Mouse (Mus musculus) midbrain, embryonic 15.5 days (tissue): ENCODE measurements around the gene Psrc1. TPM values are rescaled to one million over a fixed set of nuclear protein-coding genes. Genes with fewer than 3 reads are reported as not detected.

Experiments
- ATAC-seq: fragments of 200-750 bp; cut with Nextera tagmentation; replicated peaks from 2 replicates; pipeline ENCODE4 v1.8.0; 2017; ENCODE audit warnings: moderate TSS enrichment
- H3K27ac ChIP-seq: fragments of 300-500 bp; sonication (generic); 2 replicates; pipeline ENCODE4 v1.5.1; 2015; ENCODE audit warnings: mild to moderate bottlenecking, inconsistent platforms
- H3K27me3 ChIP-seq: fragments of 300-500 bp; sonication (generic); replicated peaks from 2 replicates; pipeline ENCODE4 v1.6.1; 2015; ENCODE audit warnings: inconsistent platforms
- H3K36me3 ChIP-seq: fragments of 300-500 bp; sonication (generic); replicated peaks from 2 replicates; pipeline ENCODE4 v1.6.1; 2015; ENCODE audit warnings: inconsistent platforms
- H3K4me1 ChIP-seq: fragments of 300-500 bp; sonication (generic); 2 replicates; pipeline ENCODE4 v1.6.1; 2015; ENCODE audit warnings: inconsistent platforms
- H3K4me2 ChIP-seq: fragments of 300-500 bp; sonication (generic); 2 replicates; pipeline ENCODE4 v1.6.1; 2015; ENCODE audit warnings: inconsistent platforms, mild to moderate bottlenecking, moderate library complexity
- H3K4me3 ChIP-seq: fragments of 300-500 bp; sonication (generic); 2 replicates; pipeline ENCODE4 v1.5.1; 2015; ENCODE audit warnings: mild to moderate bottlenecking, inconsistent platforms
- H3K9ac ChIP-seq: fragments of 300-500 bp; sonication (generic); 2 replicates; pipeline ENCODE4 v1.6.1; 2015; ENCODE audit warnings: mild to moderate bottlenecking, inconsistent platforms
- H3K9me3 ChIP-seq: fragments of 300-500 bp; sonication (generic); 2 replicates; pipeline ENCODE4 v1.6.1; 2016; ENCODE audit warnings: inconsistent platforms
- WGBS: fragments of 180-500 bp; shearing (Covaris S2); methylation state at CpG from one replicate; pipeline ENCODE4 v1.1.7; 2015; ENCODE audit warnings: mixed read lengths; 5-methylcytosine and 5-hydroxymethylcytosine counted together
- polyA plus RNA-seq: library from polyadenylated mRNA; unstranded; fragments of >200 nt; fragmentation: Nextera tagmentation; extraction: Ambion mirVana; gene quantifications from 2 replicates; pipeline ENCODE4 v1.2.1, GENCODE M21; 2015

The Psrc1 gene
- polyA plus RNA-seq, 1 experiment from 2014 or later, result 7.7 TPM

GRCm38 (mm10) chr3:108367173-108367572, 16.5 kb upstream of the Psrc1 start:
- WGBS, result 70% methylated on average over 9 of the region's 9 CpGs
- Histone ChIP-seq H3K4me2 (peak overlapping the region; percentile 31), H3K27ac (no peak overlapping the region), H3K4me3 (peak overlapping the region; percentile 5; the same call in 1 of the 2 replicates), H3K36me3 (no peaks in the 10 kb centered on the region), H3K9me3 (no peaks in the 10 kb centered on the region), H3K27me3 (no peaks in the 10 kb centered on the region), H3K9ac (no peak overlapping the region), H3K4me1 (0 out of 2 replicates have a peak, but pooled peaks cover 5% of the 10 kb centered on the region)
- ATAC-seq, result peak; percentile 38; the same call in 1 of the 2 replicates

DNA sequence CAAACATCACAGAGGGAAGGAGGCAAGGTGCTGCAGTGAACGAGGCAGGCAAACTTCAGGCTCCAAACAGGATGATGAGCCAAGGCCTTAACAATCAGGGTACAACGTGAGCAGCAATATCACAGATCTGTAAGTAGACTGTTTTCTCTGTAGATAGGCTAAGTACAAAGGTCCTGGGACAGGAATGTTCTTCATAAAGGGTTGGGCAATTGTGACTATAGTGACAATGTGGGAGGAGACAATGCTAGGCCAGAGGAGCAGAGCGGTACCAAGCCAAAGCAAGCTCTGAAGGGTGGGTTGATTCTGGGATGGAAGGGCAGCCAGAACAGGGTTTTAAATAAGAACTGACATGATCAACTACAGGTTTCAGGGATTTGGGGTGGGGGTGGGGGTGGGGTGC, 15.8 kb upstream of the Psrc1 start:
- 88% methylated on average over 3 of the region's 3 CpGs for WGBS
- H3K36me3 ChIP-seq, result no peaks in the 10 kb centered on the region

DNA sequence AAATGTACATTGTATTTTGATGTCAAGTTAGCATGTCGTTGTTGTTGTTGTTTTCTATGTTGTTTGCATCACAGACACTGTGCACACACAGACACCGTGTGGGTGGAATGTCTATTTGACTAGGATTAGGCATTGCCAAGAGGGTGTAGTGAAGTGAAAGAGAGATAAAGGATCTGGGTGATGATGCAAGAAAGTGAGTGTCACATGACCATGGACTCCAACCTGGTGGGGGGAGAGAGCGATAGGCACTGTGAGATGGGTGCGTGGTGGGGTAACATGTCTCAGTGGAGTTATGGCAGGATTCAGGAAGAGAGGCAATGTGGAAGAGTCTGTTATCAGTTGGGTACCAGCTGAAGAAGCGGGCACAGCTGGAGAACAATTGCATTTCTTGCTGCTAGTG, 14.9 kb upstream of the Psrc1 start:
- H3K27ac ChIP-seq, result no peak overlapping the region
- no peaks in the 10 kb centered on the region for H3K27me3 ChIP-seq
- H3K4me2 ChIP-seq, result no peak overlapping the region
- no peak overlapping the region for H3K9ac ChIP-seq
- no peaks in the 10 kb centered on the region for H3K36me3 ChIP-seq
- H3K9me3 ChIP-seq, result no peaks in the 10 kb centered on the region
- WGBS, result 84% methylated on average over 5 of the region's 5 CpGs
- ATAC-seq, result no peak
- H3K4me3 ChIP-seq, result no peak overlapping the region
- 0 out of 2 replicates have a peak, but pooled peaks cover under 1% of the 10 kb centered on the region for H3K4me1 ChIP-seq

More for the DNA sequence above, 15.8 kb upstream of the Psrc1 start:
- H3K27me3 ChIP-seq, result no peaks in the 10 kb centered on the region
- H3K9ac ChIP-seq, result no peak overlapping the region
- no peaks in the 10 kb centered on the region for H3K9me3 ChIP-seq
- H3K4me1 ChIP-seq, result 0 out of 2 replicates have a peak, but pooled peaks cover 5% of the 10 kb centered on the region
- H3K27ac ChIP-seq, result no peak overlapping the region
- H3K4me3 ChIP-seq, result no peak overlapping the region
- H3K4me2 ChIP-seq, result peak overlapping the region; percentile 31; the same call in 1 of the 2 replicates
- ATAC-seq, result no peak

- no peak for ATAC-seq
- H3K9me3 ChIP-seq, result no peaks in the 10 kb centered on the region
- H3K4me2 ChIP-seq, result no peak overlapping the region
- H3K4me1 ChIP-seq, result no peaks in the 10 kb centered on the region
- no peak overlapping the region for H3K4me3 ChIP-seq
- no peaks in the 10 kb centered on the region for H3K27me3 ChIP-seq
- no peak overlapping the region for H3K27ac ChIP-seq
- H3K9ac ChIP-seq, result no peak overlapping the region
- no peaks in the 10 kb centered on the region for H3K36me3 ChIP-seq
- WGBS, result 61% methylated on average over 3 of the region's 3 CpGs
Measured at GRCm38 (mm10) chr3:108372274-108372673, 11.4 kb upstream of the Psrc1 start.

- Histone ChIP-seq H3K4me3 (no peak overlapping the region), H3K27ac (no peak overlapping the region), H3K9ac (no peak overlapping the region), H3K9me3 (no peaks in the 10 kb centered on the region), H3K4me1 (no peaks in the 10 kb centered on the region), H3K4me2 (no peak overlapping the region), H3K27me3 (no peaks in the 10 kb centered on the region), H3K36me3 (no peaks in the 10 kb centered on the region)
- no peak for ATAC-seq
- 86% methylated on average over 3 of the region's 3 CpGs for WGBS
Measured at GRCm38 (mm10) chr3:108372691-108373090, 10.9 kb upstream of the Psrc1 start.

DNA sequence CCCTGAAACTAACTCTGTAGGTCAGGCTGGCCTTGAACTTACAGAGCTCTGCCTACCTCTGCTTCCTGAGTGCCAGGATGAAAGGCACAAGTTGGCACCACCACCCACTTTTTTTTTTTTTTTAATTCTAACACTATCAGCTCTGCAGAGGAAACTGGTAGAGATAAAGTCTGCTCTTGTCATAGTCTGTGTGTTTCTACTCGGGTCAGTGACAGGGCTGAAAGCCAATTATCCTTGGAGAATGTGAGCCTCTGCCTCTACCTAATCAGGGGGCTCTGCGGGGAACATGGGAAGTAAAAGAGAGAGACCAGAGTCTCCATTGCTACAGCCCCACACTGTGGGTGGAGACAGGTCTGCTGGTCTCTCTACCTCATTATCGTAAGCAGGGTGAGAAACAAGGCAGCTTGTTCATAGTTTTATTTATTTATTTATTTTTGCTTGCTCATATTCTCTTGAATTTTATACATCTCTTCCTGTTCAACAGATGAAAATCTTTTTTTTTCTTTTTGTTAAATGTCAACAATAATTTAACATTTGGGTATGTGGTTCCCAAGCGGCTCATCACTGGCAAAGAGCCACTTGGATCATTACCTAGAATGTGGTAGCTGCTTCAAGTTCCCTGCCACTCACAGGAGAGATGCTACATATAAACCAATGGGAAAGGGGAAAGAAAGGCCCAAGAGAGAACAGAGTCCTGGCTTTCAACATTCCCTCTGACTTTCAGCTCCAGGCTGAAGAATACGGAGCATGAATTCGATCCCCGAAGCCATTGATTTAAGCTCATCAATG, 4.6 kb upstream of the Psrc1 start:
- H3K36me3 ChIP-seq, result no peaks in the 10 kb centered on the region
- peaks cover 9% of the 10 kb centered on the region for H3K4me1 ChIP-seq
- 71% methylated on average over 7 of the region's 7 CpGs for WGBS
- H3K27me3 ChIP-seq, result no peaks in the 10 kb centered on the region
- no peaks in the 10 kb centered on the region for H3K9me3 ChIP-seq
- H3K4me3 ChIP-seq, result no peak overlapping the region
- H3K9ac ChIP-seq, result no peak overlapping the region
- no peak overlapping the region for H3K4me2 ChIP-seq
- no peak for ATAC-seq
- no peak overlapping the region for H3K27ac ChIP-seq

DNA sequence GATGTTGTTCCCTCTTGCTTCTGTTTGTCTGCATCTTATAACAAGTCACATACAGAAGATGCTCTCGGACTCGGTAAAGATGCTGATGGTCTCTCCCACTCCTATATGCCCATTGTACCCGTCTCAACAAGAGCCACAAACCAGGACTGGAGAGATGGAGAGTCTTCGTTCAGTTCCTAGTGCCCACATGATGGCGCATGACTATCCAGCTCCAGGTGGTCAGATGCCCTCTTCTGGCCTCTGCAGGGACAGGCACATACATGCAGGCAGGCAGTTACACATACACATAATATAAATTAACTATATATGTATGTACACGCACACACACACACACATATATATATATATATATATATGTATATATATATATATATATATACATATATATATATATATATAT, 2.9 kb upstream of the Psrc1 start:
- no peak for ATAC-seq
- Histone ChIP-seq H3K4me1 (peaks cover 19% of the 10 kb centered on the region), H3K4me2 (no peak overlapping the region), H3K27ac (no peak overlapping the region), H3K27me3 (no peaks in the 10 kb centered on the region), H3K9ac (no peak overlapping the region), H3K4me3 (no peak overlapping the region), H3K36me3 (no peaks in the 10 kb centered on the region), H3K9me3 (no peaks in the 10 kb centered on the region)
- WGBS, result 80% methylated on average over 6 of the region's 6 CpGs

GRCm38 (mm10) chr3:108381945-108382875, 1.4 kb upstream of the Psrc1 start:
- no peak overlapping the region for H3K4me2 ChIP-seq
- no peak overlapping the region for H3K9ac ChIP-seq
- no peak for ATAC-seq
- peaks cover 19% of the 10 kb centered on the region for H3K4me1 ChIP-seq
- WGBS, result 84% methylated on average over 14 of the region's 14 CpGs
- H3K4me3 ChIP-seq, result no peak overlapping the region
- H3K27me3 ChIP-seq, result no peaks in the 10 kb centered on the region
- no peak overlapping the region for H3K27ac ChIP-seq
- no peaks in the 10 kb centered on the region for H3K36me3 ChIP-seq
- no peaks in the 10 kb centered on the region for H3K9me3 ChIP-seq

- Histone ChIP-seq H3K27me3 (no peaks in the 10 kb centered on the region), H3K36me3 (no peaks in the 10 kb centered on the region), H3K4me3 (peak overlapping the region; percentile 83; the same call in 1 of the 2 replicates), H3K9ac (no peak overlapping the region), H3K4me2 (peak overlapping the region; percentile 63; the same call in 1 of the 2 replicates), H3K27ac (no peak overlapping the region), H3K4me1 (peaks cover 23% of the 10 kb centered on the region), H3K9me3 (no peaks in the 10 kb centered on the region)
- WGBS, result 45% methylated on average over 2 of the region's 2 CpGs
- no peak for ATAC-seq
Measured at GRCm38 (mm10) chr3:108384425-108384824, 786 bp downstream of the Psrc1 start.

DNA sequence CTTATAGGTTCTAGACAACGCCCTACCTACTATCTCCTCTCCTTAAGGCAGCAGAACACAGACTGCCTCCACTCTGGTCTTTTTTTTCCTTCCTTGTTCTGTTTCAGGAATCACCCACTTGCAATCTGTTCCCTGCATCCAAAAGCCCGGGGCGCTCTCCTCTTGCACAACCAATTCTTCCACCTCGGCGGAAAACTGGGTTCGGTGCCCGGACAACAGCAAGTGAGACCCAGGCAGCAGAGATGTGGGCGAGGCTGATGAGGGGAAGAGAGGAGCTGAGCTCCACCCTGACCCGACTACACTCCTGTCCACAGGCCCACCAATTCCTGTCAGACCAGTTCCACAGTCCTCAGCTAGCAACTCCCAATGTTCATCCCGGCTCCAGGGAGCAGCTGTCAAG, 2.5 kb downstream of the Psrc1 start:
- 95% methylated on average over 10 of the region's 10 CpGs for WGBS
- H3K36me3 ChIP-seq, result no peaks in the 10 kb centered on the region
- H3K27ac ChIP-seq, result no peak overlapping the region
- H3K4me1 ChIP-seq, result peaks cover 24% of the 10 kb centered on the region
- ATAC-seq, result no peak
- H3K9ac ChIP-seq, result no peak overlapping the region
- H3K27me3 ChIP-seq, result no peaks in the 10 kb centered on the region
- no peak overlapping the region for H3K4me2 ChIP-seq
- no peak overlapping the region for H3K4me3 ChIP-seq
- no peaks in the 10 kb centered on the region for H3K9me3 ChIP-seq

DNA sequence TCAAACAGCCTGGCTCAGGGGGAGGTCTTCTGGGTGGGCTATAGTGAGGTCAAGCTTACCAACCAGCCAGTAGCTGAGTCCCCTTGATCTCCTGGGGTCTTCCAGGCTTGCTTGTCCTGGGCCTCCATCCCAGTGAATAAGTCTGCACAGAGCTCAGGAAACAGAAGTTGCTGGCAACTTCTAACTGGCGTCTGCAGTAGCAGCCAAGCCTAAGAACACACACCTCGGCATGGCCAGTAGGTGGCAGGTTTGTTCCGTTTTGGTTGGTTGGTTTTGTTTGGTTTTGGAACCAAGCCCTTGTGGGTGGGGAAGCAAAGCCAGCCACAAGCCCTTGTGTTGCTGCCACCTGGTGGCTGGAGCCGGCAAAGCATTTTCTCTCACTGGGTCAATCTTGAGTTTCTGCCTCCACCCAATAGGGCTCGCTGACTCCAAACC, 5.5 kb downstream of the Psrc1 start:
- peaks cover 16% of the 10 kb centered on the region; the same call in 1 of the 2 replicates for H3K36me3 ChIP-seq
- WGBS, result 0% methylated on average over 5 of the region's 5 CpGs
- no peak overlapping the region for H3K4me2 ChIP-seq
- ATAC-seq, result peak; percentile 67
- H3K27me3 ChIP-seq, result no peaks in the 10 kb centered on the region
- H3K4me1 ChIP-seq, result peaks cover 15% of the 10 kb centered on the region
- no peak overlapping the region for H3K4me3 ChIP-seq
- 0 out of 2 replicates have a peak overlapping the region, but pooled peaks have one; percentile 25 for H3K27ac ChIP-seq
- no peaks in the 10 kb centered on the region for H3K9me3 ChIP-seq
- H3K9ac ChIP-seq, result no peak overlapping the region

DNA sequence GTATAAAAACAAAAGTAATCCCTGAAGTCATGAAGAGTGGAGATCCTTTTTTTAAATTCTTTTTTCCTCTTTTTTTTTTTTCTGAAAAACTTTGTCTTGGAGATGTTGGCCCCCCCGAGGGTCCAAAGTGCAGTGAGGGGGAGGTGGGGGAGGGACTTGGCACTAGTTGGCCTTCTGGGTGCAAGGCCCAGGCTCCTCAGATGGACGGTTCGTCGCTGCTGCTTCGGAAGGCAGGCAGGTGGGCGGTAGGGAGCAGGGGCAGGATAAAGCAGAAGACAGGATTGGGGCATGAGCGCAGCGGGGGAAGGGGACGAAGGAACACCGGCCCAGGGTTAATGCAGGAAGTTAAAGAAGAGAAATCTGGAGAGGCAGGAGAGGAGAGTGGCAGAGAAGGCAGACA, 8.7 kb downstream of the Psrc1 start:
- Histone ChIP-seq H3K9ac (no peak overlapping the region), H3K27me3 (no peaks in the 10 kb centered on the region), H3K27ac (no peak overlapping the region), H3K4me3 (no peak overlapping the region), H3K9me3 (no peaks in the 10 kb centered on the region), H3K4me2 (no peak overlapping the region), H3K36me3 (peaks cover 47% of the 10 kb centered on the region), H3K4me1 (peaks cover 5% of the 10 kb centered on the region)
- ATAC-seq, result no peak
- 18% methylated on average over 10 of the region's 10 CpGs for WGBS
